Mouse (Mus musculus) midbrain, postnatal 0 days (tissue): ENCODE measurements around the gene Aurkaip1. TPM values are rescaled to one million over a fixed set of nuclear protein-coding genes. Genes with fewer than 3 reads are reported as not detected.

ENCODE experiments used
- ATAC-seq: fragments of 200-750 bp; cut with Nextera tagmentation; 2 replicates; pipeline ENCODE4 v1.8.0; 2017; ENCODE audit warnings: moderate number of reproducible peaks, mild to moderate bottlenecking, moderate TSS enrichment, moderate library complexity; ENCODE audit not compliant: low FRiP score
- DNase-seq: peaks from one replicate; pipeline ENCODE4 v3.0.0-alpha.2; 2015; ENCODE audit warnings: low spot score
- H3K27ac ChIP-seq: fragments of 300-500 bp; sonication (generic); 2 replicates; pipeline ENCODE4 v1.5.1; 2014; ENCODE audit warnings: low read depth, mild to moderate bottlenecking, low read length, mixed read lengths
- H3K27me3 ChIP-seq: fragments of 300-500 bp; sonication (generic); 2 replicates; pipeline ENCODE4 v1.6.1; 2014; ENCODE audit warnings: low read length, control low read depth, mixed read lengths; ENCODE audit not compliant: insufficient read depth
- H3K36me3 ChIP-seq: fragments of 300-500 bp; sonication (generic); 2 replicates; pipeline ENCODE4 v1.6.1; 2014; ENCODE audit warnings: low read length, control low read depth, mixed read lengths; ENCODE audit not compliant: insufficient read depth
- H3K4me1 ChIP-seq: fragments of 300-500 bp; sonication (generic); 2 replicates; pipeline ENCODE4 v1.6.1; 2014; ENCODE audit warnings: mild to moderate bottlenecking, control low read depth, antibody characterized with exemption, low read length, mixed read lengths; ENCODE audit not compliant: insufficient read depth
- H3K4me2 ChIP-seq: fragments of 300-500 bp; sonication (generic); 2 replicates; pipeline ENCODE4 v1.6.1; 2014; ENCODE audit warnings: low read depth, mild to moderate bottlenecking, low read length, mixed read lengths; ENCODE audit not compliant: poor library complexity, severe bottlenecking
- H3K4me3 ChIP-seq: fragments of 300-500 bp; sonication (generic); 2 replicates; pipeline ENCODE4 v1.5.1; 2014; ENCODE audit warnings: low read depth, mild to moderate bottlenecking, low read length, moderate library complexity
- H3K9ac ChIP-seq: fragments of 300-500 bp; sonication (generic); replicated peaks from 2 replicates; pipeline ENCODE4 v1.6.1; 2014; ENCODE audit warnings: mild to moderate bottlenecking, low read length, moderate library complexity, mixed read lengths; ENCODE audit not compliant: poor library complexity, severe bottlenecking
- H3K9me3 ChIP-seq: fragments of 300-500 bp; sonication (generic); 2 replicates; pipeline ENCODE4 v1.6.1; 2016; ENCODE audit warnings: low read length, control low read depth
- CTCF ChIP-seq: IDR thresholded peaks from 2 replicates; pipeline ENCODE4 v1.5.1; 2016; ENCODE audit warnings: antibody characterized with exemption, mild to moderate bottlenecking
- WGBS: fragments of 180-500 bp; shearing (Covaris S2); extraction: QIAGEN DNeasy Blood & Tissue Kit; methylation state at CpG from one replicate; pipeline ENCODE4 v1.1.7; 2014; 5-methylcytosine and 5-hydroxymethylcytosine counted together
- polyA plus RNA-seq: library from polyadenylated mRNA; unstranded; fragments of >200 nt; fragmentation: Nextera tagmentation; extraction: Ambion mirVana; gene quantifications from 2 replicates; pipeline ENCODE4 v1.2.1, GENCODE M21; 2015
- total RNA-seq: library from RNA; depleted of rRNA; stranded (reverse); fragments of >200 nt; gene quantifications from 2 replicates; pipeline ENCODE4 v1.2.3, GENCODE M21; 2014

The Aurkaip1 gene
- total and polyA plus RNA-seq, 2 experiments from 2014 or later: 90.9 to 155 TPM

DNA sequence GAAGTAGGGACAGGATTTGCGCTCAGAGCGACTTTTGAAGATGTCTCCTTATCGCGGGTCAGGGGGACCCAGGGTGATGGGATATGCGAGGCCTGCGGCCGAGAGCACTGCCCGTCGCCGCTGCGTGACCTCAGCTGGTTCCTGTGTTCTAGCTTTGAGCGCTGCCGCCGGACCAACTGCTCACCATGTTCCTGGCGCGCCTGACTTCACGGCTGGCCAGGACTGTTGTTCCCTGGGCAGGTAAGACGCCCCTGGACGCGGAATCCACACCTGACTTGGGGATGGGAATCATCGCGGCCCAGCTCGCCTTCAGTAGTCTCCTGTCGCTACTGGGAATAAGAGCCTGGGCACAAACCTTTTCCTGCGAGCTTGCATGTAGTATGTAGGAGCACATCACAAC lies 759 bp downstream of the Aurkaip1 start:
- no peak for TF ChIP-seq CTCF
- peak overlapping the region; percentile 78 for H3K27ac ChIP-seq
- WGBS: under 1% methylated on average over 25 of the region's 25 CpGs
- H3K27me3 ChIP-seq: no peaks in the 10 kb centered on the region
- H3K9me3 ChIP-seq: no peaks in the 10 kb centered on the region
- peaks cover 18% of the 10 kb centered on the region for H3K36me3 ChIP-seq
- H3K4me3 ChIP-seq: peak overlapping the region; percentile 79
- peak; percentile 21; the same call in 1 of the 2 replicates for ATAC-seq
- H3K4me1 ChIP-seq: peaks cover 4% of the 10 kb centered on the region; the same call in 1 of the 2 replicates
- DNase-seq: no peak
- H3K9ac ChIP-seq: peak overlapping the region; percentile 79
- H3K4me2 ChIP-seq: peak overlapping the region; percentile 96

DNA sequence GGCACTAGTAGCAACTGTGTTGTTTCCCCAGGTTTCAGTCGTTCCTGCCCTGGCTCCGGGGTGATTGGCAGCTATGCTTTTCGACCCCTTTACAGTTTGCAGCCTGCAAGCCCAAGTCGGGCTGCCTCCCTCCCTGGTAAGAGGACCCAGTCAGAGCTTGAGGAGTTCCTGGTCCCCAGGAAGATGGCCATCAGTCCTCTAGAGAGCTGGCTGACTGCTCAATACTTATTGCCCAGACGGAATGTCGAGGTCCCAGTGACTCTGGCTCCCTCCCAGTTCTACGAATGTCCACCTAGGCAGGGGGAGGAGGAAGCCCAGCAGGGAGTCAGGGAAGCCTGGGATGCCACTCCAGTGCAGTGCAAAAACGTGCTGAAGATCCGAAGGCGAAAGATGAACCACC lies 1.2 kb downstream of the Aurkaip1 start:
- no peaks in the 10 kb centered on the region for H3K9me3 ChIP-seq
- DNase-seq (no peak), ATAC-seq (no peak)
- no peak for TF ChIP-seq CTCF
- no peaks in the 10 kb centered on the region for H3K27me3 ChIP-seq
- H3K9ac ChIP-seq: peak overlapping the region; percentile 79
- H3K4me1 ChIP-seq: peaks cover 4% of the 10 kb centered on the region; the same call in 1 of the 2 replicates
- H3K27ac ChIP-seq: peak overlapping the region; percentile 78; the same call in 1 of the 2 replicates
- WGBS: 55% methylated on average over 10 of the region's 10 CpGs
- peak overlapping the region; percentile 96 for H3K4me2 ChIP-seq
- peak overlapping the region; percentile 79 for H3K4me3 ChIP-seq
- peaks cover 15% of the 10 kb centered on the region for H3K36me3 ChIP-seq

DNA sequence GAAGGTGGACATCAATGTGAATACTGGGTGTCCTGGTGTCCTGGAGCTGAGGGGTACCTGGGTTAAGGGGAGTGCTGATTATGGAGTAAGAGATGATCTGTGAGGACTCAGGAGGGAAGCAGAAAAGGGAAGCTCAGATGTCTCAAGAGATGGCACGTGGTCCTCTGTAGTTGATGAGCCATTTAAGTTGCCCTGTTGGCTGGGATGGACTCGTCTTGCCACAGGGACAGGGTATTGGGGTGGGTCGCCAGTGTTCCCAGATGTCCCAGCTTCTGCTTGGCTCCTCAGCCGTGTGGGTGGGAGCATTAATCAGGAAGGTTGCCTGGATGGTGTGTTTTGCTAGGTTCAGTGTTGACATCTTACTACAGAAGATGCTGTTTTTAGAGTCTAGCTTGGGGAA lies 2.2 kb downstream of the Aurkaip1 start:
- peaks cover 4% of the 10 kb centered on the region; the same call in 1 of the 2 replicates for H3K4me1 ChIP-seq
- peaks cover 10% of the 10 kb centered on the region; the same call in 1 of the 2 replicates for H3K36me3 ChIP-seq
- H3K27me3 ChIP-seq: no peaks in the 10 kb centered on the region
- ATAC-seq (no peak), DNase-seq (no peak)
- no peak for TF ChIP-seq CTCF
- no peak overlapping the region for H3K4me2 ChIP-seq
- 87% methylated on average over 4 of the region's 4 CpGs for WGBS
- no peak overlapping the region for H3K4me3 ChIP-seq
- H3K9ac ChIP-seq: no peak overlapping the region
- H3K9me3 ChIP-seq: no peaks in the 10 kb centered on the region
- H3K27ac ChIP-seq: no peak overlapping the region

DNA sequence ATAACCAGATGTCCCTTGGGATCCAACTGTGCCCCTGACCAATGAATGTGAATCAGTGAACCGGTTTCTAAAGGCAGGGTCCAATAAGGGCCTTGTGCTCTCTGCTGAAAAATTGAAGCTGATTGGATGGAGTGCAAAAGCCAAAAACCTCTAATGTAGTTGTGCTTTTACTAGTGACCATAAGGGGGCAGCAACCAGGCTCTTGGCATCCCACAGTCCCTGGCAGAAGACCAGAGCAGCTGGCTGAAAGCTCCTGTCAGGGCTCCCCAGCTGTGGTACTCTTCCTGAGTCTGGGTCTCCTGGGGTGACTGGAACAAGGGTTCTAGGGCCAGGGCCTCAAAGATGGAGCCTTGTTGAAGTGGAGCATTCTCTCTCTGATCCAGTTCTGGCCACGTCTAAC lies 2.8 kb downstream of the Aurkaip1 start:
- H3K9ac ChIP-seq: no peak overlapping the region
- no peaks in the 10 kb centered on the region for H3K9me3 ChIP-seq
- ATAC-seq (0 out of 2 replicates have a peak, but pooled peaks have one; percentile 21), DNase-seq (peak; percentile 89)
- H3K27me3 ChIP-seq: no peaks in the 10 kb centered on the region
- H3K4me1 ChIP-seq: peaks cover 4% of the 10 kb centered on the region; the same call in 1 of the 2 replicates
- no peak overlapping the region for H3K4me2 ChIP-seq
- peak overlapping the region; percentile 43; the same call in 1 of the 2 replicates for H3K27ac ChIP-seq
- H3K36me3 ChIP-seq: peaks cover 10% of the 10 kb centered on the region; the same call in 1 of the 2 replicates
- peak; percentile 81 for TF ChIP-seq CTCF
- 36% methylated on average over 2 of the region's 2 CpGs for WGBS
- H3K4me3 ChIP-seq: no peak overlapping the region

DNA sequence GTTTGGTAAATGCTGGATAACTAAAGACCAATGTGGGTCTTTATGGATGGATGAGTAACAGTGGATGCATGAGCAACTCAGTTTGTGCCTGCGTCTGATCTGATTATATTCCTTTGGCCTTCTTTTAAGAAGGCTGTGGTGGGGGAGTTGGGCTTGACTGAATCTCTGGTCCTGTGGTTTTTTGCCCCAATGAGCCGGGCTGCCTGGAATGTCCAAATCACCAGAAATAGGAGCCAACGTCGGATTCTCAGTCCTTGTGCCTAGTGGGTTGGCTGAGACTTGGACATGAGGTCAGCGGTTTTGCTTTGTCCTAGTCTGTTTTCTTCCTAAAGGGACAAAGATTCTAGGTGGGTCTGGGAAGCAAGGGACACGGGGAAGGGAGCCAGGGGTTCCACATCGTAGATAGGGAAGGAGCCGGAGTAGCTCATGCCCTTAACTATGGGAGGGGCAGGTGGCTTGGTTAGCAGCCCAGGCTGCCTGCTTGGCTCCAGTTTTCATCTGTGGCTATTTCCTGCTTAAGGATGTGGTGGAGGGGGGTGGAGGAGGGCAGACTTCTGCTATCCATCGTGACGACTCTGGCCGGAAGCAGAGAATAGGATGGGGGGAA lies 6.4 kb downstream of the Aurkaip1 start:
- Histone ChIP-seq H3K36me3 (peaks cover 10% of the 10 kb centered on the region; the same call in 1 of the 2 replicates), H3K27me3 (peaks cover 7% of the 10 kb centered on the region), H3K4me2 (no peak overlapping the region), H3K27ac (no peak overlapping the region), H3K4me3 (no peak overlapping the region), H3K9ac (no peak overlapping the region), H3K9me3 (no peaks in the 10 kb centered on the region), H3K4me1 (no peaks in the 10 kb centered on the region; the same call in 1 of the 2 replicates)
- no peak for TF ChIP-seq CTCF
- no peak for ATAC-seq
- no peak for DNase-seq
- WGBS: 72% methylated on average over 11 of the region's 11 CpGs
